Mouse (Mus musculus) lung, postnatal 25 days (tissue): ENCODE data around the gene Cdk14.
A peak's percentile ranks its signal among the peaks of the same experiment; 100 is the strongest.

ENCODE experiments used
- DNase-seq: peaks from one replicate; pipeline ENCODE4 v3.0.0; 2022; ENCODE audit warnings: low spot score

Gene Cdk14

GRCm38 (mm10) chr5:4851934-4852710 lies 568.0 kb downstream of the Cdk14 start:
- peak; percentile 37 for DNase-seq

DNA sequence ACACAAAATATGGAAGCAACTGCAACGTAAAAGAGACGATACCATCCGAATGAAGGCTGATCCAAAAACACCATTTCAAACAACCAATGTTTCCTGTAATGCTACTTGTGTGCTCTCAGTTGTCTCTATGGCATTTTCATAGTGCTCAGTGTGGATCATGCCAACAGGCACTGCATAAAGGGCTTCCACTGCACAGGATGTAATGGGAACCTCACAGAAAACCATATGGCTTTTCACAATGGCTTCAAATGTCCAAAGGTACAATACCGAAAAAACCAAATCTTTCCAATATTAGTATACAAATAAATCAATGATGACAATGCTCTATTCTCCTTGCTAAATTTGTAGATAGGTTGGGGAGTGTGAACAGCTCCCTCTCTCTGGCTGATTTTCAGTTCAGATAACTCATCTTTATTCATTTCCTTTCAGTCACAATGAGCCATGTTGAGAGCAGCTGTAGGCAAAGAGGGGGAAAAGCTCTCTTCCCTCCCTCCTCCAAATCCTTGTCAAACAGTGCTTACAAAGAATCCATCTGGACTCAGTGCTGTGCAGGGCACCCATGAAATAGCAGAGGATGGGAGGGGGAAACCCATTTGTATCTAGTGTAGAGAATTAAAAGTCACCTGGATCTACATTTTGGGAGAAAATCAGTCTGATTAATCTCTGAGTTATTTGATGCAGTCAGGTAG lies 568.7 kb downstream of the Cdk14 start:
- DNase-seq = no peak

- peak; percentile 28 for DNase-seq
Measured at GRCm38 (mm10) chr5:4834819-4835480, 585.2 kb downstream of the Cdk14 start.

GRCm38 (mm10) chr5:4833940-4834339 lies 586.2 kb downstream of the Cdk14 start:
- no peak for DNase-seq

DNA sequence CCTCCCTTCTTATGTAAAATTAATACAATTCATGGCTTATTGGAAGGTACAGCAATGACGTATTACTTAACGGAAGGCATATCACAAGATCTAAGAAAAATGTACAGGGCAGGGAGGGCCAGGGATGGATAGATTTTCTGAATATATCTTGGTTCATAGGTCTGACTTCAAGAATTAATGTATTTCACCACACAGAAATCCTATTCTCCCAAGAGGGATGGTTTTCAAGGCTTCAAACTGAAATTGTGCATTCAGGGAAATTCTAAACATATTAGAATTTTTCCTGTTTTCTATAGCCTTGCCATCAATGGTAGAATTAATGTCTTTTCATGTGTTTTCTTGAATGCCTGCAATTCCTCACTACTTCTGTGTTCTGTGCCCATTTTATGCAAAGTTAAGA lies 593.2 kb downstream of the Cdk14 start:
- DNase-seq = no peak

DNA sequence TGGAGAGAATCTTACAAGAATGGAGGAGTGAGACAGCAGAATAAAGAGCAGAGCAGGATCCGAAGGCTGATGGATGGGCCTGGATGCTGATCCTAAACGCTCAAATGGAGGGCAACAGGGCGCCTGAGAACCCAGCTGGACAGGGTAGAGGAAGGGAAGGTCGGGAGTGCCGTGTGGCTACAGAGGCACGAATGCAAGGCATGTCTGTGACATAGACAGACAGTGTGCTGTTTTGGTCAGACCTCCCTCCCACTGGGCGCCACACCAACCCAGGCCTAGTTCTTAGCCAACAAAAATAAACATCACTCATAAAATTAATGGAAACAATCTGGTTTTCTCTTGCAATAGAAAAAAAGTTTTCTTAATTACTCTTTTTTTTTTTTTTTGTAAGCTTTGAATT lies 594.2 kb downstream of the Cdk14 start:
- peak; percentile 32 for DNase-seq

- no peak for DNase-seq
Measured at GRCm38 (mm10) chr5:4825076-4825475, 595.0 kb downstream of the Cdk14 start.

- no peak for DNase-seq
Measured at GRCm38 (mm10) chr5:4824171-4824570, 595.9 kb downstream of the Cdk14 start.

- no peak for DNase-seq
Measured at GRCm38 (mm10) chr5:4822041-4822440, 598.1 kb downstream of the Cdk14 start.

- DNase-seq = no peak
Measured at GRCm38 (mm10) chr5:4821368-4821771, 598.7 kb downstream of the Cdk14 start.

GRCm38 (mm10) chr5:4816981-4817380 lies 603.1 kb downstream of the Cdk14 start:
- no peak for DNase-seq

GRCm38 (mm10) chr5:4814465-4815204 lies 605.5 kb downstream of the Cdk14 start:
- no peak for DNase-seq

GRCm38 (mm10) chr5:4813357-4813756 lies 606.8 kb downstream of the Cdk14 start:
- no peak for DNase-seq

- DNase-seq = no peak
Measured at GRCm38 (mm10) chr5:4812036-4812729, 607.9 kb downstream of the Cdk14 start.

GRCm38 (mm10) chr5:4805228-4805627 lies 614.9 kb downstream of the Cdk14 start:
- no peak for DNase-seq

DNA sequence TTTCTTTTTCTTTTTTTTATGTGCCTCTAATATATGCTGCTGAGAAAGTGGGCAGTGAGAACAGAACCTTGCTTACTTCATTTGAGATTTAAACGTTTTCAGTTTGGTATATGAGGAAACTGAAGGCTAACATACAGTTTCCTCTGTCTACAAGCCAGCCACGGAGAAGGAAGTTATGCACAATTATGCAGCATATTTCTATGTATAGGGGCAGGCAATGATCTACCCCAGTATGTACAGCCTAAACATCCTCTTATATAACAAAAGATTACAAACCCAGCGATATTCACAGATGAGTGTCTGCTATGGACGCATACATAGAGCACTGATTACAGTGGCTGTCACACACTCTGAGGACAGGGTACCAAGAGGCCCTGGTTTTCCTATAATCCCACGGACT lies 616.4 kb downstream of the Cdk14 start:
- no peak for DNase-seq

- no peak for DNase-seq
Measured at GRCm38 (mm10) chr5:4801971-4802370, 618.1 kb downstream of the Cdk14 start.

DNA sequence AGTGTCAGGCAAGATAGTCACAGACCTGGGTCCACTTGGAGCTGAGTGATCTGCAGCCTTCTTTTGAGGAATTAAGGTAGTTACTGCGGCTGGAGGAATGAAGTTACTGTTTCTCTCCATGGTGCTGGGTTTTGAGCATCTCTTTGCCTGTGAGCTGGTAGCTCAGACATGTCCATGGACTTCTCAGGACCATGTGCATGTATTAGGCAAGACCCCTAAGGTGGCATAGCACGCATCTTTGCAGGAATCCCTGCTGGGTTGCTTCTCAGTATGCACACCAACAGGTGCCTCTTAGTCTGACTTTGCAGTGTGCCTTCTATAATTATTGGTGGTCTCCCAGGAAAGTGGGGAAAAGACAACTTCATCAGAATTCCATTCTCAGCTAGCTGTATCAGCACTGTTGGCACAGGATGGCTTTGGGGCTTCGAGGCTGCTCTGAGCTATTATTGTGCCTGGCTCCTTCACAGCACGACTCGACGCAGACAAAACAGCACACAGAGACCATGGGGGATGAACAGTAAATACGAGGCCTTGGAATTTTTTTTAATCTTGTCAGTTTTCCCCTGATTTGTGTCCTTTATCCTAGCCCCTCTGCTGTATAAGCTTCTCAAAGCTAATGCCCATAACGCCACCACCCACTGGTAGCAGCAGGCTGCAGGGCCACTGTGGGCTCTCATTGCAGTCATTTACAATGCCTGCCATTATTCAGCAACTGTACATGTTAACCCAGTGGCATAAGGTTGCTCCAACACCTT lies 618.8 kb downstream of the Cdk14 start:
- no peak for DNase-seq

DNA sequence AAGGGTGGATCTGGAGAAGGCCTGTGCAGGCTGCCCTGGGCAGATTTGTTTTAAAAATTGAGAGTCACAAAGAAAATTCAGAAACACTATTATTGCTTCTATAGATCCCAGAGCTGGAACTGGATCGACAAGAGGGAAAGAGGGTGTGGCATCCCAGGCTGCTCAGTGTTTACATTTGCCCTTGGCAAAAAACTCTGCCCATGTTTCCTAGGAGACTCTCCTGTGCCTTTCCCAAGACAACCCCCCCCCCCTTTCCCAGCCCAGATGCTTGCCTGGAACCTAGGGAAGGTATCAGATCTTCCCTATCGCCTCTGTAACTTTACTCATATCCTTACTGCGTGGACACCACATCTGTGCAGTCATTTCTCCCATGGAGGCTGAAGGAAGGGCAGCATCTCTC lies 628.9 kb downstream of the Cdk14 start:
- peak; percentile 5 for DNase-seq

DNA sequence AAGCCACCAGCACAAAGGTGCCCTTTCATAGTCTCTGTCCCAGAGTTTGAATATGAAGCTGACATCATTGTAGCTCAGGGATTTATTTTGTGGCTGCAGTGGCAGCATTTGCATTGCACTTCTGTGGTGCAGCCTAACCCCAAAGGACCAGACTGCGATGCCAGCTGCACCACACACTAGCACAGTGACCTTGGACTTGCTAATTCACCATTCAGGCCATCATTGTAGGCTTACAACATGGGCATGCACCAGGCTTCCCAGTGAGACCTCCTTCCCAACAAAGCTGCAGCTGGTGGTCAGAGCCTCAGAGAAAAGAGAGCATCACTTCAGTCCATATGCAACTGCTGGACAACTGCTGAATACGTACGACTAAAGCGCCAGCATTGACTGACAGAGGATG lies 629.8 kb downstream of the Cdk14 start:
- no peak for DNase-seq

- DNase-seq = no peak
Measured at GRCm38 (mm10) chr5:4788484-4788883, 631.6 kb downstream of the Cdk14 start.
